Mouse (Mus musculus) embryonic fibroblast, embryonic 13.5 days (primary cell): ENCODE data around the gene Fstl4.

Source experiments
- CTCF ChIP-seq: IDR thresholded peaks from 2 replicates; pipeline ENCODE4 v1.5.1; 2011; ENCODE audit warnings: mild to moderate bottlenecking, control low read depth, low read length, moderate library complexity, borderline replicate concordance; ENCODE audit not compliant: insufficient read depth
- POLR2A ChIP-seq: IDR thresholded peaks from 2 replicates; pipeline ENCODE4 v1.6.1; 2011; ENCODE audit warnings: low read depth, mild to moderate bottlenecking, control low read depth, low read length, moderate library complexity

DNA sequence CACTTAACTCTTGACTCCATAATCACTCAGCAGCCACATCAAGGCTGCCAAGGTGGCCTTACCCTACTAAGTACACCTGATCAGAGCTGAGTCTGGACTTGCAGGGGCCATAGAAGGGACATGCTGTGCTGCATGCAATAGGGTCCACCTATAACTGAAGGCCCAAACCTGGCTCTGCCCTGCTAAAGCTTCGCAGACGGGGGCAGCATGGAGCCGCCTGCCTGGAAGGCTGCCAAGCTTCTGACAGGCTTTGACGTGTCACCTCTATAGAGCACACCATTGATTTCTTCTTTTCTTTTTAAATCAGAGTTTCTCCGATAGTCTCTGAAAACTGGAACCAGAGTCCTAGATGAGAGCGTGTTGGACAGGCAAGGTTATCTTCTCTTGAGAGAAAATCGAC lies 146.4 kb downstream of the Fstl4 start:
- TF ChIP-seq POLR2A = no peak
- no peak for TF ChIP-seq CTCF
